Mouse (Mus musculus) heart, postnatal 0 days (tissue): ENCODE measurements around the gene Fam20b.

Experiments used
- CTCF ChIP-seq: IDR thresholded peaks from 2 replicates; pipeline ENCODE4 v1.5.1; 2016; ENCODE audit warnings: antibody characterized with exemption, control low read depth, low read depth
- EP300 ChIP-seq: IDR thresholded peaks from 2 replicates; pipeline ENCODE4 v1.6.1; 2016; ENCODE audit warnings: antibody characterized with exemption, low read depth

DNA sequence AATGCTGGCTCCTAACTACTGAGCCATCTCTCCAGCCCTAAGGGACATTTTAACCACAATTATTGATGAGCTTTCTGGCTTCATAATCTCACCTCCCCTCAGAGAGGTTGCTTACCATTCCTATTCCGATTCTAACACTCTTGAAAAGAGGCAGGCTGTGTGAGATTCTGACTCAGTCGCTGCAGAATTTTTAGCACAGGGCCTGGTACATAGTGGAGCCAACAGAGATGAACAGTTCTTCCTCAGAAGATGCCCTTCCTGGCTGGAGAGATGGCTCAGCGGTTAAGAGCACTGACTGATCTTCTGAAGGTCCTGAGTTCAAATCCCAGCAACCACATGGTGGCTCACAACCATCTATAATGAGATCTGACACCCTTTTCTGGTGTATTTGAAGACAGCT lies 47.0 kb downstream of the Fam20b start:
- TF ChIP-seq CTCF (no peak), EP300 (no peak)
